Comparison of ENCODE assay signal across 3 mouse cellular contexts in the genomic region with DNA sequence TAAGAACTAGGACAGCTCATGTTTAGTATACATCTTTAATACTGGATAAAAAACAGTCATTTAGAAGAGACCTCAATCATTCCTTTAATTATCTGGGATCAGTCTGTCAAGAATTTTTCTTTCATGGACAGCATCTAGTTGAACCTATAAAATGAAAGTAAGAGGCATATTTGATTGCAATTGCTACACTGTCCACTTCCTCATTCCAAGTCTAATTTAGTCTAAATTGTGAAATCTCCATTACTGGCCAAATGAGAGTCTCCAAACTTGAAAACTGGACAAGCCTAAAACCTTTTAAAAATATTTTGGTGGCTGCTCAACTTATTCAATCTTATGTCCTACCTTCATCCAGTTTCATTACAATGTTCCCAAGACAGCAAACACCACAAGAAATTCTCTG.
ATAC-seq lines count a peak whose summit lies in the region.

No protein-coding gene starts in this region.

- peak; percentile 72 for ATAC-seq in granulocyte monocyte progenitor cell, adult 5-6 weeks (replicated peaks; ENCODE audit: poor library complexity, severe bottlenecking)
- ATAC-seq in megakaryocyte, adult 5-6 weeks (ENCODE audit: poor library complexity, severe bottlenecking): peak; percentile 57
- peak; percentile 52; the same call in 1 of the 2 replicates for ATAC-seq in megakaryocyte progenitor cell, adult 5-6 weeks (replicated peaks; ENCODE audit: poor library complexity)
